Mouse (Mus musculus): ENCODE data around the gene Mup22. TPM values are rescaled to one million over a fixed set of nuclear protein-coding genes. Genes with fewer than 3 reads are reported as not detected.
"Not testable (repeated sequence)": the region's sequence is repeated elsewhere in the genome, so short reads cannot be mapped to it uniquely, and the experiment has no call there.

Mup22 gene
- not detected in 2 replicates for polyA plus RNA-seq (2014; fragmentation: Nextera tagmentation; extraction: Ambion mirVana)

- ATAC-seq (replicated peaks; ENCODE audit: low FRiP score, low TSS enrichment, low read depth); H3K9me3 ChIP-seq (ENCODE audit: control insufficient read depth, low read length); H3K4me3 ChIP-seq (ENCODE audit: low read depth, low read length); H3K27me3 ChIP-seq (replicated peaks; ENCODE audit: control insufficient read depth, insufficient read depth, low read length); DNase-seq (ENCODE audit: low spot score); H3K36me3 ChIP-seq (ENCODE audit: control insufficient read depth, insufficient read depth, low read length); H3K27ac ChIP-seq (ENCODE audit: low read depth); H3K9ac ChIP-seq (ENCODE audit: low read length); H3K4me1 ChIP-seq (replicated peaks; ENCODE audit: control insufficient read depth, insufficient read depth, low read length); H3K4me2 ChIP-seq (ENCODE audit: low read length): not testable (repeated sequence)
- 83% methylated on average over 3 of the region's 4 CpGs for WGBS
Observed at GRCm38 (mm10) chr4:60821363-60821762, at the start of gene Mup22. TSS of gene Mup22 (minus strand) at chr4:60821463.

- not testable (repeated sequence) for H3K36me3 ChIP-seq (ENCODE audit: control insufficient read depth, insufficient read depth, low read length); H3K9me3 ChIP-seq (ENCODE audit: control insufficient read depth, low read length); H3K27ac ChIP-seq (ENCODE audit: low read depth); DNase-seq (ENCODE audit: low spot score); H3K4me3 ChIP-seq (ENCODE audit: low read depth, low read length); H3K4me2 ChIP-seq (ENCODE audit: low read length); H3K4me1 ChIP-seq (replicated peaks; ENCODE audit: control insufficient read depth, insufficient read depth, low read length); H3K27me3 ChIP-seq (replicated peaks; ENCODE audit: control insufficient read depth, insufficient read depth, low read length); ATAC-seq (replicated peaks; ENCODE audit: low FRiP score, low TSS enrichment, low read depth); H3K9ac ChIP-seq (ENCODE audit: low read length)
Observed at GRCm38 (mm10) chr4:60840889-60841288, 19.6 kb upstream of the Mup22 start.

Other genes starting within 250 kb of the Mup22 start
- not detected in 2 replicates for gene Mup10, start 239.3 kb downstream of the Mup22 start, polyA plus RNA-seq (2014; fragmentation: Nextera tagmentation; extraction: Ambion mirVana)
- not detected in 2 replicates for gene Mup11, start 159.1 kb downstream of the Mup22 start, polyA plus RNA-seq (2014; fragmentation: Nextera tagmentation; extraction: Ambion mirVana)
- not detected in 2 replicates for gene Mup12, start 80.1 kb downstream of the Mup22 start, polyA plus RNA-seq (2014; fragmentation: Nextera tagmentation; extraction: Ambion mirVana)

All from intestine, embryonic 14.5 days (tissue).